Mouse (Mus musculus) fibroblast of lung, adult 2 months (primary cell): ENCODE results near the gene Eif4b.

ENCODE experiments used
- DNase-seq: peaks from one replicate; pipeline ENCODE4 v3.0.0-alpha.2; 2011; ENCODE audit warnings: low read depth

Eif4b gene

GRCm38 (mm10) chr15:102101672-102102541 lies 28.3 kb downstream of the Eif4b start:
- no peak for DNase-seq

GRCm38 (mm10) chr15:102102548-102103121 lies 29.1 kb downstream of the Eif4b start:
- DNase-seq = no peak

GRCm38 (mm10) chr15:102103371-102103946 lies 29.9 kb downstream of the Eif4b start:
- no peak for DNase-seq

GRCm38 (mm10) chr15:102103947-102104555 lies 30.5 kb downstream of the Eif4b start:
- peak; percentile 79 for DNase-seq

GRCm38 (mm10) chr15:102105360-102105759 lies 31.8 kb downstream of the Eif4b start:
- DNase-seq = no peak

GRCm38 (mm10) chr15:102105764-102106730 lies 32.5 kb downstream of the Eif4b start:
- DNase-seq = no peak

- no peak for DNase-seq
These were observed 33.3 kb downstream of the Eif4b start for GRCm38 (mm10) chr15:102106754-102107456.

GRCm38 (mm10) chr15:102107689-102108573 lies 34.4 kb downstream of the Eif4b start:
- no peak for DNase-seq

GRCm38 (mm10) chr15:102108651-102109525 lies 35.3 kb downstream of the Eif4b start:
- no peak for DNase-seq

GRCm38 (mm10) chr15:102110271-102110670 lies 36.7 kb downstream of the Eif4b start:
- no peak for DNase-seq

GRCm38 (mm10) chr15:102110701-102111494 lies 37.3 kb downstream of the Eif4b start:
- no peak for DNase-seq

GRCm38 (mm10) chr15:102111495-102111829 lies 37.9 kb downstream of the Eif4b start:
- no peak for DNase-seq

- no peak for DNase-seq
These were observed 38.6 kb downstream of the Eif4b start for GRCm38 (mm10) chr15:102112181-102112580.

- no peak for DNase-seq
These were observed 39.3 kb downstream of the Eif4b start for GRCm38 (mm10) chr15:102112827-102113226.

- DNase-seq = no peak
These were observed 40.1 kb downstream of the Eif4b start for GRCm38 (mm10) chr15:102113674-102114073.

GRCm38 (mm10) chr15:102114651-102115260 lies 41.2 kb downstream of the Eif4b start:
- DNase-seq = no peak

GRCm38 (mm10) chr15:102115731-102116231 lies 42.2 kb downstream of the Eif4b start:
- DNase-seq = no peak
